Mouse (Mus musculus) lung, embryonic 16.5 days (tissue): ENCODE data around the gene Fkbp1b. TPM values are rescaled to one million over a fixed set of nuclear protein-coding genes. Genes with fewer than 3 reads are reported as not detected.

Experiments
- ATAC-seq: fragments of 200-750 bp; cut with Nextera tagmentation; 2 replicates; pipeline ENCODE4 v1.8.0; 2017; ENCODE audit warnings: low read depth, mild to moderate bottlenecking, moderate library complexity
- H3K27ac ChIP-seq: fragments of 300-500 bp; sonication (generic); 2 replicates; pipeline ENCODE4 v1.5.1; 2014; ENCODE audit warnings: mild to moderate bottlenecking, control low read depth, low read length
- H3K27me3 ChIP-seq: fragments of 300-500 bp; sonication (generic); 2 replicates; pipeline ENCODE4 v1.6.1; 2014; ENCODE audit warnings: low read depth, low read length, mixed read lengths; ENCODE audit not compliant: control insufficient read depth, insufficient read depth
- H3K36me3 ChIP-seq: fragments of 300-500 bp; sonication (generic); 2 replicates; pipeline ENCODE4 v1.6.1; 2014; ENCODE audit warnings: low read length; ENCODE audit not compliant: control insufficient read depth, insufficient read depth
- H3K4me1 ChIP-seq: fragments of 300-500 bp; sonication (generic); replicated peaks from 2 replicates; pipeline ENCODE4 v1.6.1; 2014; ENCODE audit warnings: low read length, mixed read lengths; ENCODE audit not compliant: control insufficient read depth, insufficient read depth
- H3K4me2 ChIP-seq: fragments of 300-500 bp; sonication (generic); 2 replicates; pipeline ENCODE4 v1.6.1; 2014; ENCODE audit warnings: low read depth, low read length, control low read depth
- H3K4me3 ChIP-seq: fragments of 300-500 bp; sonication (generic); 2 replicates; pipeline ENCODE4 v1.5.1; 2014; ENCODE audit warnings: mild to moderate bottlenecking, low read length, control low read depth
- H3K9ac ChIP-seq: fragments of 300-500 bp; sonication (generic); 2 replicates; pipeline ENCODE4 v1.6.1; 2014; ENCODE audit warnings: low read length, control low read depth
- H3K9me3 ChIP-seq: fragments of 300-500 bp; sonication (generic); 2 replicates; pipeline ENCODE4 v1.6.1; 2016; ENCODE audit warnings: low read length; ENCODE audit not compliant: control insufficient read depth
- WGBS: fragments of 180-500 bp; shearing (Covaris S2); extraction: QIAGEN DNeasy Blood & Tissue Kit; methylation state at CpG from one replicate; pipeline ENCODE4 v1.1.7; 2014; 5-methylcytosine and 5-hydroxymethylcytosine counted together
- polyA plus RNA-seq: library from polyadenylated mRNA; unstranded; fragments of >200 nt; fragmentation: Nextera tagmentation; extraction: Ambion mirVana; gene quantifications from 2 replicates; pipeline ENCODE4 v1.2.1, GENCODE M21; 2015

The Fkbp1b gene
- polyA plus RNA-seq, 1 experiment from 2014 or later: 9.3 TPM

DNA sequence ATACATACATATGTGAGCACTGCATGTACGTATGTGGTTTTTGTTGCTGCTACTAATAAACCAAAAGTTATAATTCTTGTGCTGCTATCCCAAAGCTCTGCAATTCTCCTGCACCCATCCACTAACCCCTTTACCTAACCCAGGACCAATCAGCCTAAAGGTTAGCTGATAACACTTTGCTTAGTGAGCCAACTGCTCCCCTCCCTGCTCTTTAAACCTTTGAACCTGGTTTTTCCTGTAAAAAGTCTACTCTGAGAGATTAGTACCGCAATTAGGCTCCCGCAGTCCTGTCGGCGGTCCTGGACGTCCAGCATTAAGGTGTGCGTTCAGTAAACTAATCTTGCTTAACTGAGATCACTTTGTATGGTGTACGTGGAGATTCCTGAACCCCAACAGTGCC, 34.2 kb upstream of the Fkbp1b start:
- no peak overlapping the region for H3K4me2 ChIP-seq
- peaks cover 8% of the 10 kb centered on the region for H3K36me3 ChIP-seq
- H3K27ac ChIP-seq: no peak overlapping the region
- peaks cover 14% of the 10 kb centered on the region for H3K4me1 ChIP-seq
- no peak overlapping the region for H3K4me3 ChIP-seq
- no peaks in the 10 kb centered on the region; the same call in 1 of the 2 replicates for H3K9me3 ChIP-seq
- no peaks in the 10 kb centered on the region; the same call in 1 of the 2 replicates for H3K27me3 ChIP-seq
- 85% methylated on average over 8 of the region's 8 CpGs for WGBS
- no peak for ATAC-seq
- no peak overlapping the region for H3K9ac ChIP-seq

DNA sequence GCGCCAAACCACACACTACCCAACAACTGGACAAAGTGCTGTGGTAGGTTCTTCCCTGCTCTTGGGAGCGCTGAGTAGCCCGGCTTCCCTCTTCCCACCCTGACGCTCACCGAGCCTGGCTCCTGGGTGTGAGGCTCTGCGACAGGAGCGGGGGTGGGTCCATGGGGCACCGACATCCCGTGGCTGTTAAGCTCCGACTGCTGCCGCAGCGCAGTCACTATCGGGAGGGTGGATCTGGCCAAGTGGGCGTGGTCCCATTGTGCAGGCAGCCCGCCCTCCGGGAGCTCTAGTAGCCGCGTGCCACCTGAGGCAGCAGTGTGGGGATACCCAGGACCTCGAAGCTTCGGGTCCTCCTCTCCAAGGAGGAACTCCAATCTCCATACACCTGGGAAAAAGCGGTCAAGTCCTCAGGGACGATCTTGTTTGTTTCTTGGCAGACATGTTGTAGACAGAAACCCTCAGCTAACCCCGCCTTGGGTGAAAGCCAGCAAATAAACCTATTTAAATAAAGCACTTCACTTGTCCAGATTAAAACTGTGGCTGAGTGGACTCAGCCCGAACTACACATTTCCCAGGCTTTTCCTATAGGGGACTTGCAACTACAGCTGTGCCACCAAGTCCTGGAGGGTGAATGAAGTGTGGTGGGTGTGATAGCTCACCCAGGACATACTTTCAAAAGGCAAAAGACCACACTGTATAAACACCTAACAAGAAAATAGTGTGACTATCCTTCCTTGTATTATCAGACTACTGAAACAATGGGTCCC, 33.0 kb upstream of the Fkbp1b start, which contains the start of gene Mfsd2b:
Gene Mfsd2b (minus strand): TSS at position 199 of the 767 bp plus-strand sequence.
- Histone ChIP-seq H3K36me3 (peaks cover 4% of the 10 kb centered on the region), H3K4me2 (peak within 1 kb of the TSS; percentile 84), H3K4me1 (peaks cover 14% of the 10 kb centered on the region), H3K9me3 (no peaks in the 10 kb centered on the region; the same call in 1 of the 2 replicates), H3K9ac (peak within 1 kb of the TSS; percentile 58), H3K27me3 (no peaks in the 10 kb centered on the region; the same call in 1 of the 2 replicates), H3K4me3 (peak within 1 kb of the TSS; percentile 37), H3K27ac (peak within 1 kb of the TSS; percentile 7; the same call in 1 of the 2 replicates)
- peak; percentile 96 for ATAC-seq
- WGBS: 2% methylated on average over 24 of the region's 24 CpGs

DNA sequence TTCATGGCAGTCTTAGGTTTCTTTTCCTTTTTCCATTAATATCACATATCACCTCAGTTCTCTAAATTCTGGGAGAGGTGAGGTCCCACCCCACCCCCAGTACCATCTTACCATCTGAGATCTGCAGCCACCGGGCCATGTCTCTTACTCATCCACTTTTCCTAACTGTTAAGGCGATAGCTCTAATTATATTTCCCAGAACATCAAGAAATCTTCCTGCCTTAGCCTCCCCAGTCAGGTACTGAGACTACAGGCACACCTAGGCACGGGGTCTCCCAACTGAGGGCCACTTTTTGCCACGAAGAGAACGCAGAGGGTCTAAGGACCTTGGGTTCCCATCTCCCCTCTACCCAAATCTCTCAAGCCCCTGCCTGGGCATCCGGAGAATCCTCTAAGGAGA, 32.1 kb upstream of the Fkbp1b start:
- H3K9ac ChIP-seq: peak overlapping the region; percentile 58; the same call in 1 of the 2 replicates
- H3K4me1 ChIP-seq: peaks cover 14% of the 10 kb centered on the region
- peak overlapping the region; percentile 37; the same call in 1 of the 2 replicates for H3K4me3 ChIP-seq
- no peak for ATAC-seq
- WGBS: 70% methylated on average over 6 of the region's 6 CpGs
- H3K4me2 ChIP-seq: peak overlapping the region; percentile 84
- H3K27me3 ChIP-seq: no peaks in the 10 kb centered on the region; the same call in 1 of the 2 replicates
- no peak overlapping the region for H3K27ac ChIP-seq
- no peaks in the 10 kb centered on the region for H3K9me3 ChIP-seq
- no peaks in the 10 kb centered on the region; the same call in 1 of the 2 replicates for H3K36me3 ChIP-seq

- Histone ChIP-seq H3K4me2 (no peak overlapping the region), H3K9me3 (no peaks in the 10 kb centered on the region), H3K4me3 (no peak overlapping the region), H3K9ac (no peak overlapping the region), H3K27me3 (no peaks in the 10 kb centered on the region; the same call in 1 of the 2 replicates), H3K27ac (no peak overlapping the region), H3K4me1 (peaks cover 14% of the 10 kb centered on the region), H3K36me3 (no peaks in the 10 kb centered on the region)
- no peak for ATAC-seq
- 57% methylated on average over 5 of the region's 5 CpGs for WGBS
Observed at GRCm38 (mm10) chr12:4872983-4873477, 31.6 kb upstream of the Fkbp1b start.

DNA sequence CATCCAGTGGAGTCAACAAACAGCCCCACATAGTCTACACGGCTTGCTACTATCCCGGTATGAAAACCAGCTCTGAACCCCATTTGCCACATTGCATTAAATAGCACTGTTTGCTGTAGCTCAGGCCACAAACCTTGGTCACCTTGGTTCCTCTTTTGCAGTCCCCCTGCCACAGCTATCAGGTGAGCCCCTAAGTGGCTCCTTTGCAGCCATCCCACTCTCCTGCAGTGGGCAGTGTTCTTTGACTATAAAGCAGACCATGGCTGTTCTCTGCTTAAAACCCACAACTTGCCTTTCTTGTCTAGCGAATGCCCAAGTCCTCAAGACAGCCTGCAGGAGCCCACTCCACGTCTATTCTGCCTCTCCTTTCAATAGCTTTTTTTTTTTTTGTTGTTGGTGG, 30.9 kb upstream of the Fkbp1b start:
- no peak for ATAC-seq
- no peaks in the 10 kb centered on the region; the same call in 1 of the 2 replicates for H3K27me3 ChIP-seq
- H3K36me3 ChIP-seq: no peaks in the 10 kb centered on the region
- no peak overlapping the region for H3K4me3 ChIP-seq
- WGBS: 47% methylated on average over 4 of the region's 4 CpGs
- no peak overlapping the region for H3K4me2 ChIP-seq
- H3K27ac ChIP-seq: no peak overlapping the region
- no peaks in the 10 kb centered on the region for H3K9me3 ChIP-seq
- H3K4me1 ChIP-seq: peaks cover 14% of the 10 kb centered on the region
- no peak overlapping the region for H3K9ac ChIP-seq

DNA sequence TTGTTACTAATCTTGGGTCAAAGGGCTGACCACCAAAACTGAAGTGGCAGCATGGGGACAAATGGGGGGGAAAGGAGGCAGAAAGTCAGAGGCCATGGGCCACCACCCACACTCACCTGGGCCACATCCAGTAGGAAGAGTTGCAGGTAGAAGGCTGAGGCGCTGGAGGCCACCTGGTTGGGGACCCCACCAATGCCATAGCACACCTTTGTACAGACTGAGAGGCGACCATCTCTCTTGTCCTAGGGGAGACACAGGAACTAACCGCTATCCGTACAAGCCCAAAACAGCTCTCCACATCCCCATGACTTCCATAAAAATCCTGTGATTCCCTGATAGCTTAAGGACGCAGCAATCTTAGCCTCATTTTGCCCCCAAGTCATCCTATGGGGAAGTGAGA, 29.9 kb upstream of the Fkbp1b start:
- H3K9ac ChIP-seq: no peak overlapping the region
- ATAC-seq: no peak
- no peaks in the 10 kb centered on the region for H3K36me3 ChIP-seq
- no peaks in the 10 kb centered on the region; the same call in 1 of the 2 replicates for H3K27me3 ChIP-seq
- H3K4me1 ChIP-seq: peaks cover 14% of the 10 kb centered on the region
- H3K4me3 ChIP-seq: no peak overlapping the region
- no peaks in the 10 kb centered on the region for H3K9me3 ChIP-seq
- no peak overlapping the region for H3K4me2 ChIP-seq
- 87% methylated on average over 5 of the region's 5 CpGs for WGBS
- no peak overlapping the region for H3K27ac ChIP-seq

GRCm38 (mm10) chr12:4868924-4869323, 27.5 kb upstream of the Fkbp1b start:
- Histone ChIP-seq H3K4me1 (peaks cover 11% of the 10 kb centered on the region), H3K9ac (no peak overlapping the region), H3K27ac (no peak overlapping the region), H3K9me3 (no peaks in the 10 kb centered on the region), H3K4me3 (no peak overlapping the region), H3K36me3 (no peaks in the 10 kb centered on the region), H3K4me2 (no peak overlapping the region), H3K27me3 (no peaks in the 10 kb centered on the region; the same call in 1 of the 2 replicates)
- ATAC-seq: no peak
- 70% methylated on average over 8 of the region's 8 CpGs for WGBS

- H3K4me1 ChIP-seq: peaks cover 13% of the 10 kb centered on the region
- no peak overlapping the region for H3K4me2 ChIP-seq
- no peak overlapping the region for H3K4me3 ChIP-seq
- H3K36me3 ChIP-seq: no peaks in the 10 kb centered on the region
- H3K9me3 ChIP-seq: no peaks in the 10 kb centered on the region
- WGBS: 35% methylated on average over 4 of the region's 4 CpGs
- peak overlapping the region; percentile 70; the same call in 1 of the 2 replicates for H3K27ac ChIP-seq
- H3K27me3 ChIP-seq: no peaks in the 10 kb centered on the region
- no peak for ATAC-seq
- H3K9ac ChIP-seq: no peak overlapping the region
Observed at GRCm38 (mm10) chr12:4864338-4864690, 22.9 kb upstream of the Fkbp1b start.

DNA sequence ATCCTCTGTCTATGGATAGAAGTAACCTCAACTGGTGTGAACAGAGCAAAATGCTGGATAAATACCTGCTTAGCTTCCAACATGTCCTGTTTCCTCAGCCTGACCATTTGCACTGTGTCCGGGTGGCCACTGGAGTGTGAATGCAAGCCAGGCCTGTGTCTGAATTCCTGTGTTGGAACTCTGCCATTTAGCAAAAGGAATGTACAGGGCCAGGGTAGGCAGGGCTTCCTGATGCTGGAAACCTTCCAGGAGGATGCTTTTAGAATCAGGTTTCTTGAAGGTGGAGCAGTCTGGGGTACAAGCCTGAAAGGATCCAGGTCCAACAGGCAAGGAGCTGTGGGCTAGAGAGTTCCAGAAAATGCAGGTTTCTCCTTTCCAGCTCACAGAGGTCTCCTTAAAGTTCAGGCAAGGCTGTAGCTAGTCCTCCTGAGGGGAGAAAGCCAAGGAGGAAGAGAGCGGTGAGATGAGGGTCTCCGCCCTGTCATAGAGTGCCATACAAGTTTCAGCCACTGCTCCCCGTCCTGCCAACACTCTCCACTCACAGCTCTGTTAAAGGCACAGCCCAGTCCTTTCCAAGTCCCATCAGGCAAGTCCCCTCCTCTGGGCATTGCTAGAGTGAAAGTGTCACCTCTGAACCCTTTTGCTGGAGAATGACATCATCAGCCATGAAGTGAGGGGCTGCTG, 22.4 kb upstream of the Fkbp1b start:
- H3K9ac ChIP-seq: peak overlapping the region; percentile 26; the same call in 1 of the 2 replicates
- 22% methylated on average over 4 of the region's 4 CpGs for WGBS
- no peak overlapping the region for H3K4me2 ChIP-seq

More for the DNA sequence above, 22.4 kb upstream of the Fkbp1b start:
- Histone ChIP-seq H3K27me3 (no peaks in the 10 kb centered on the region), H3K36me3 (no peaks in the 10 kb centered on the region), H3K27ac (peak overlapping the region; percentile 70), H3K4me3 (no peak overlapping the region), H3K4me1 (peaks cover 14% of the 10 kb centered on the region), H3K9me3 (no peaks in the 10 kb centered on the region)
- ATAC-seq: peak; percentile 86
